Mouse (Mus musculus): ENCODE measurements around the gene Plch2. TPM values are rescaled to one million over a fixed set of nuclear protein-coding genes. Genes with fewer than 3 reads are reported as not detected.
A peak's percentile ranks its signal among the peaks of the same experiment; 100 is the strongest.

Plch2 gene
- polyA plus RNA-seq, 1 experiment from 2014 or later, result 23.3 TPM

DNA sequence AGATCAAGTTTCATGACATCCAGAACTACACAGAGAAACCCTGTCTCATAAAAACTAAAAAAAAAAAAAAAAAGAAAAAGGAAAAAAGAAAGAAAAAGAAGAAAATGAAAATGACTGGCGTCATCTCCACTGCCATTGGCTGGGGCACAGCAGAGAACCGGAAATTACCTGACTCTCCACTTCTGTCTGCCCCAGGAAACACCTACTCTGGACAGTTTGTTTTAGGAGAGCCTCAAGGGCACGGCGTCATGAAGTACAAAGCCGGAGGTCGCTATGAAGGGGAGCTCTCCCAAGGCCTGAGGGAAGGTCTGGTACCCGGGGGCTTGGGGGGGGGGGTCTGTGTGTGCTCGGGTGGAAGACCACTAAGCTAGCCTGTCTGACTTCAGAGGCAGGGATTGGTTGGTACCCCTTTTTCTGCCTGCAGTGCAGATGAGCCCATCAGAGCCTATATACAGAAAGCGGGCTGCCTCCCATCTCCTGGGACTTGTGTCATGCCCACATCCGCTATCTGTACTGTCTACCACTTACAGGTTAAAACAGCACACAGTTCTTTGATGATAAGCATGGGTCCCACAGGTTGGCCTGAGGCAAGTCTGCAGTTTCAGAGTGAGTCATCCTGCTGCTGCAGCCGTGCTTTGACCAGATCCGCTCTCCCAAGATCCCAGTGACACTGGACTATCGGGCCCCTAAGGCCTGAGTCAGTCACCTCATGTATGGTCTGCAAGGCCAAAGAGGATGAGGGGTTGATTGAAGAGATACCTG, 34.3 kb upstream of the Plch2 start:
- no peak for ATAC-seq
- WGBS, result 90% methylated on average over 13 of the region's 13 CpGs

GRCm38 (mm10) chr4:155090147-155090546, 33.6 kb upstream of the Plch2 start:
- Histone ChIP-seq H3K36me3 (ENCODE audit: control insufficient read depth, insufficient read depth, low read length) (peaks cover 4% of the 10 kb centered on the region; the same call in 1 of the 2 replicates), H3K4me2 (ENCODE audit: low read length) (no peak overlapping the region), H3K27me3 (ENCODE audit: control insufficient read depth, insufficient read depth, low read depth, low read length) (no peaks in the 10 kb centered on the region), H3K9ac (ENCODE audit: low read depth, low read length) (no peak overlapping the region), H3K4me1 (ENCODE audit: control insufficient read depth, insufficient read depth, low read length) (peaks cover 11% of the 10 kb centered on the region), H3K27ac (ENCODE audit: low read length) (no peak overlapping the region), H3K4me3 (ENCODE audit: low read depth, low read length) (no peak overlapping the region), H3K9me3 (replicated peaks; ENCODE audit: control insufficient read depth, low read length, poor library complexity, severe bottlenecking) (no peaks in the 10 kb centered on the region)
- WGBS, result 94% methylated on average over 4 of the region's 4 CpGs
- no peak for ATAC-seq

More for the DNA sequence above, 34.3 kb upstream of the Plch2 start:
- H3K4me2 ChIP-seq (ENCODE audit: low read length), result no peak overlapping the region
- no peak overlapping the region for H3K4me3 ChIP-seq (ENCODE audit: low read depth, low read length)
- H3K27me3 ChIP-seq (ENCODE audit: control insufficient read depth, insufficient read depth, low read depth, low read length), result no peaks in the 10 kb centered on the region
- H3K4me1 ChIP-seq (ENCODE audit: control insufficient read depth, insufficient read depth, low read length), result peaks cover 11% of the 10 kb centered on the region
- H3K36me3 ChIP-seq (ENCODE audit: control insufficient read depth, insufficient read depth, low read length), result peaks cover 4% of the 10 kb centered on the region; the same call in 1 of the 2 replicates
- no peak overlapping the region for H3K9ac ChIP-seq (ENCODE audit: low read depth, low read length)
- no peak overlapping the region for H3K27ac ChIP-seq (ENCODE audit: low read length)
- H3K9me3 ChIP-seq (replicated peaks; ENCODE audit: control insufficient read depth, low read length, poor library complexity, severe bottlenecking), result no peaks in the 10 kb centered on the region

GRCm38 (mm10) chr4:155089241-155089640, 32.7 kb upstream of the Plch2 start:
- H3K9ac ChIP-seq (ENCODE audit: low read depth, low read length), result no peak overlapping the region
- no peaks in the 10 kb centered on the region for H3K9me3 ChIP-seq (replicated peaks; ENCODE audit: control insufficient read depth, low read length, poor library complexity, severe bottlenecking)
- H3K4me2 ChIP-seq (ENCODE audit: low read length), result no peak overlapping the region
- no peaks in the 10 kb centered on the region for H3K27me3 ChIP-seq (ENCODE audit: control insufficient read depth, insufficient read depth, low read depth, low read length)
- H3K4me1 ChIP-seq (ENCODE audit: control insufficient read depth, insufficient read depth, low read length), result peaks cover 20% of the 10 kb centered on the region
- H3K36me3 ChIP-seq (ENCODE audit: control insufficient read depth, insufficient read depth, low read length), result peaks cover 4% of the 10 kb centered on the region; the same call in 1 of the 2 replicates
- no peak for ATAC-seq
- WGBS, result 91% methylated on average over 5 of the region's 5 CpGs
- H3K4me3 ChIP-seq (ENCODE audit: low read depth, low read length), result no peak overlapping the region
- no peak overlapping the region for H3K27ac ChIP-seq (ENCODE audit: low read length)

GRCm38 (mm10) chr4:155086108-155087024, 29.8 kb upstream of the Plch2 start, which contains the start of the genes Rer1 and Morn1:
Gene Rer1, minus strand, starts transcription at chr4:155086382.
Gene Morn1, plus strand, starts transcription at chr4:155086577.
- H3K9ac ChIP-seq (ENCODE audit: low read depth, low read length), result peak within 1 kb of the TSS; percentile 90
- H3K36me3 ChIP-seq (ENCODE audit: control insufficient read depth, insufficient read depth, low read length), result peaks cover 7% of the 10 kb centered on the region; the same call in 1 of the 2 replicates
- H3K27ac ChIP-seq (ENCODE audit: low read length), result peak within 1 kb of the TSS; percentile 92
- H3K27me3 ChIP-seq (ENCODE audit: control insufficient read depth, insufficient read depth, low read depth, low read length), result no peaks in the 10 kb centered on the region
- WGBS, result under 1% methylated on average over 84 of the region's 85 CpGs
- peak; percentile 97 for ATAC-seq
- peak within 1 kb of the TSS; percentile 94 for H3K4me2 ChIP-seq (ENCODE audit: low read length)
- H3K9me3 ChIP-seq (replicated peaks; ENCODE audit: control insufficient read depth, low read length, poor library complexity, severe bottlenecking), result no peaks in the 10 kb centered on the region
- H3K4me1 ChIP-seq (ENCODE audit: control insufficient read depth, insufficient read depth, low read length), result peaks cover 22% of the 10 kb centered on the region
- peak within 1 kb of the TSS; percentile 88 for H3K4me3 ChIP-seq (ENCODE audit: low read depth, low read length)

- H3K27ac ChIP-seq (ENCODE audit: low read length), result peak overlapping the region; percentile 92
- peak overlapping the region; percentile 90 for H3K9ac ChIP-seq (ENCODE audit: low read depth, low read length)
- H3K27me3 ChIP-seq (ENCODE audit: control insufficient read depth, insufficient read depth, low read depth, low read length), result no peaks in the 10 kb centered on the region
- peak; percentile 66 for ATAC-seq
- H3K4me1 ChIP-seq (ENCODE audit: control insufficient read depth, insufficient read depth, low read length), result peaks cover 22% of the 10 kb centered on the region
- peak overlapping the region; percentile 84 for H3K4me2 ChIP-seq (ENCODE audit: low read length)
- WGBS, result 8% methylated on average over 25 of the region's 35 CpGs
- H3K36me3 ChIP-seq (ENCODE audit: control insufficient read depth, insufficient read depth, low read length), result peaks cover 13% of the 10 kb centered on the region
- H3K4me3 ChIP-seq (ENCODE audit: low read depth, low read length), result peak overlapping the region; percentile 88
- H3K9me3 ChIP-seq (replicated peaks; ENCODE audit: control insufficient read depth, low read length, poor library complexity, severe bottlenecking), result no peaks in the 10 kb centered on the region
Measured at GRCm38 (mm10) chr4:155085206-155086107, 28.9 kb upstream of the Plch2 start.

- peaks cover 17% of the 10 kb centered on the region for H3K36me3 ChIP-seq (ENCODE audit: control insufficient read depth, insufficient read depth, low read length)
- no peak for ATAC-seq
- H3K4me2 ChIP-seq (ENCODE audit: low read length), result no peak overlapping the region
- H3K9ac ChIP-seq (ENCODE audit: low read depth, low read length), result no peak overlapping the region
- no peaks in the 10 kb centered on the region for H3K9me3 ChIP-seq (replicated peaks; ENCODE audit: control insufficient read depth, low read length, poor library complexity, severe bottlenecking)
- H3K27ac ChIP-seq (ENCODE audit: low read length), result no peak overlapping the region
- no peaks in the 10 kb centered on the region for H3K27me3 ChIP-seq (ENCODE audit: control insufficient read depth, insufficient read depth, low read depth, low read length)
- H3K4me1 ChIP-seq (ENCODE audit: control insufficient read depth, insufficient read depth, low read length), result peaks cover 22% of the 10 kb centered on the region
- WGBS, result 88% methylated on average over 7 of the region's 7 CpGs
- H3K4me3 ChIP-seq (ENCODE audit: low read depth, low read length), result no peak overlapping the region
Measured at GRCm38 (mm10) chr4:155084351-155084750, 27.8 kb upstream of the Plch2 start.

DNA sequence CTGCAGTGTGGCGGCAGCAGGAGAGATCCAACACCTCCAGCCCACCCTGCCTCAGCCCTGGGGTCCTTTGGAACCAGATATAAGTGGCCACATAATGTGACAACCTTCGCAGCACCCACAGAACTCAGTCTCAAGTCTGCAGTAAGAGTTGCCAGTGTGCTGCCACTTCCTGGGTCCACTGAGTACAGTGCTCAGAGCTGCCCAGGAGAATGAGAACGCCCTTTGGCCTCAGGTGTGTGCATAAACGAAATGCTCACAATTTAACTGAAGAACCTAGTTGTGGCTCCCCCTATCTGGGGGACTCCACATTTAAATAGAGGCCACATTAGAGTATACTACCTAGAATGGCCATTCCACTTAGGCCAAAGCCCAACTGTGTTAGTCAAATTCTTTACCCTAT, 27.0 kb upstream of the Plch2 start:
- no peak overlapping the region for H3K9ac ChIP-seq (ENCODE audit: low read depth, low read length)
- H3K4me1 ChIP-seq (ENCODE audit: control insufficient read depth, insufficient read depth, low read length), result peaks cover 22% of the 10 kb centered on the region
- 88% methylated on average over 4 of the region's 4 CpGs for WGBS
- H3K9me3 ChIP-seq (replicated peaks; ENCODE audit: control insufficient read depth, low read length, poor library complexity, severe bottlenecking), result no peaks in the 10 kb centered on the region
- H3K27ac ChIP-seq (ENCODE audit: low read length), result no peak overlapping the region
- no peak for ATAC-seq
- H3K4me2 ChIP-seq (ENCODE audit: low read length), result no peak overlapping the region
- no peaks in the 10 kb centered on the region for H3K27me3 ChIP-seq (ENCODE audit: control insufficient read depth, insufficient read depth, low read depth, low read length)
- H3K4me3 ChIP-seq (ENCODE audit: low read depth, low read length), result no peak overlapping the region
- peaks cover 18% of the 10 kb centered on the region for H3K36me3 ChIP-seq (ENCODE audit: control insufficient read depth, insufficient read depth, low read length)

DNA sequence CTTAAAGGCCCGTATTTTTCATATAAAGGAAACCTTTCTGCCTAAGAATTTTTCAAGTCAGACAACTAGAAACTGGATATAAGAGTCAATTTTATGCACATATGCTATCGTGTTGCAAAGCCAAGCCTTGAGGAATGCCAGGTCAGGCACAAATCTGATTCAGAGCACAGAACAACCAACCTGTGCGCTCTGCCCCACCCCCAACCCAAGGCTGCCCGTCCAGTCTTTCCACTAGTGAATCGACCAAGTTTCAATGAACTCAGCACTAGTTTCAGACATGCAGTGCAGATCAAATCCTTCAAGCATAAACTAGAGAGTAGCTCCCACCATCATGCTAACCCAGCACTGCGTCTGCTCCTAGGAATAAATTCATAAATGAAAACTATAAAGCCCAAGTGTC, 23.1 kb upstream of the Plch2 start:
- H3K4me1 ChIP-seq (ENCODE audit: control insufficient read depth, insufficient read depth, low read length), result peaks cover 6% of the 10 kb centered on the region
- H3K9me3 ChIP-seq (replicated peaks; ENCODE audit: control insufficient read depth, low read length, poor library complexity, severe bottlenecking), result no peaks in the 10 kb centered on the region
- no peak overlapping the region for H3K9ac ChIP-seq (ENCODE audit: low read depth, low read length)
- no peak overlapping the region for H3K27ac ChIP-seq (ENCODE audit: low read length)
- no peak for ATAC-seq
- no peak overlapping the region for H3K4me3 ChIP-seq (ENCODE audit: low read depth, low read length)
- no peak overlapping the region for H3K4me2 ChIP-seq (ENCODE audit: low read length)
- peaks cover 39% of the 10 kb centered on the region for H3K36me3 ChIP-seq (ENCODE audit: control insufficient read depth, insufficient read depth, low read length)
- WGBS, result 94% methylated on average over 6 of the region's 6 CpGs
- H3K27me3 ChIP-seq (ENCODE audit: control insufficient read depth, insufficient read depth, low read depth, low read length), result no peaks in the 10 kb centered on the region
